Mouse (Mus musculus): ENCODE data around the gene Tecta.

The Tecta gene

DNA sequence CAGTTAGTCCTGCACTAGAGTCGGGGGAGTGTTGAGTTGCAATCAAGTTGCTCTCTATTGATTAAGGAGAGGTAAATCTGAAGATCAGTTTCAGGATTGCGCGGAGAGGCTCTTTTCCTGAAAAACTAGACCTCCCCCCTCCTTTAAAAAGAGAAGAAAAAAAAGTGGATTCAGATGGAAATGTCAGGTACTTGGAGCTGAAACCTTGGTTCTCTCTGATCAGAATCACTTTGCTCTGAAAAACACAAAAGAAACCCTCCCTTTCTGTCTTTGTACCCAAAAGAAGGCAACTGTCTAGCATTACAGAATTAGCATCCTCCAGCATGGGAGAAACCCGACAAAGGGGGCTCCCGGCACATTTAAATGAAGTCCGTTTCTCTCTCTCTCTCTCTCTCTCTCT lies at the start of gene Tecta:
TSS of gene Tecta (minus strand) at position 101 of the 400 bp plus-strand sequence.
- no peak for DNase-seq

DNA sequence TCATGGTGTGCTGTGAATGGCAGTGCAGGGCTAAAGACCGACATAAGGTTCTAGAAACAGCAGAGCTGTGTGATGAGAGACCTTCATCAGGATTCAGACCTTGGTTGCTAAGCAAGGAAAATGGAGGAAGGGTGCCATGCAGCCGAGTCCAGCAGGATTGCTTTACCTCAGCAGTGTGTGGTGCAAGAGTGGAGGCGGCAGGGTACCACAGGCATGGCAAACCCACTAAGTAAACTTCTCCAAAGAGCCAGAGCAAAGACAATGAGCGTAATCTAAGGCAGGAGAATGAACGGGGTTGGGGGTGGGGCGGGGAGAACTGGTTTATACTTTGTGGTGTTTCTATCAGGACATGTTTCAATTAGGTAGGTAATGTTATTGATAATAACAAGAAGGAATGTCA lies 49.3 kb upstream of the Tecta start:
- no peak for DNase-seq

DNA sequence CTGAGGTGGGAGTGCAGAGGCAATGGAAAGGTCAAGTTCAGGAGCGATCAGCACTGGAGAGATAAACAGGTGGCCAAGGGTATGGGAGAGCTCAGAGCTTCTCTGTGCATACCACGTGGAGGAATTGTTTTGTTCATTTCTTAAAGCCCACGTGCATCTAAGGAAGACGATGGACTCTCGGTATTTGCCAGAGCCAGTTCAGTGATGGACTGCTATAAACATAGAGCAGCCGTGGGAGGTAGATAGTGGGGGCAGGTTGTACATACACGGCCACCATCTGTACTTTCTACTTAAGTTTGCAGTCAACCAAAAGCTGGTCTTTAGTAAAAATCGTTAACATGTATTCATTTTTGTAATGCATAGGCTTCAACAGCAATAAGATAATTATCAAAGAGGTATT lies 42.4 kb upstream of the Tecta start:
- DNase-seq = no peak

DNA sequence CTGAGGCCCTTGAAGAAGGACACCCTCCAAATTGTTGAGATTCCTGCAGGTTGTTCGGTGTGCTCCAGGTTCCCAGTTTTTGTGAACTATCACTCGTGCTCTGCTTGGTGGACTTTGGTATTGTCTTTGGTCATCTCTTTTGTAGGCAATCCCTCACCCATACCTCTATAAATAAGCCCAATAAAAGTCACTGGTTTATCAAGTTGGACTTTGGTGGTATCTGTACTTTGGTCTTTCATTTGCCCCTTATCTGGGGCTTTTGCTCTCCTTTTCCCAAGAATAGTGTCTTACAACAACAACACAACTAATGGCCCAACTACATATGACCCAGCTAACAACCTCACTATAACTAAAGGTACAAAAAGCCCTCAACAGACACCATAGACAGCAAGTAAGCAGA lies 41.5 kb upstream of the Tecta start:
- DNase-seq = no peak

DNA sequence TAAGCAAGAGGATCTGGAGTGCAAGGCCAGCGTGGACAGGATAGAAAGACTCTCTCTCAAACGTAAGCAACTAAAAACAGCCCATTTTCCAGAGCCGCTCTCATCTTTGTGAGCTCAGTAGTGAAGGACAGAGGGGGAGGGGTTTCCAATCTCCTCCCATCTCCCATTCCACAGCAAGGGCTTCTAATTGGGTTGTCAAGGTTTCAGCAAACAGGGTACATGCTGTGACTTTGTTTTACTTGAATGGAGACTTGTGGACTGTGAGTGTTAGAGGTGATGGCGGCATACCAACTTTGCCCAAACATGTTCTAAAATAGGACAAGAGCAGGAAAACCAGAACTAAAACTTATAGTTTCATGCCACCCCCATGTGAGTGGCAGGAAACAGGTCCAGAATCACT lies 39.7 kb upstream of the Tecta start:
- no peak for DNase-seq

DNA sequence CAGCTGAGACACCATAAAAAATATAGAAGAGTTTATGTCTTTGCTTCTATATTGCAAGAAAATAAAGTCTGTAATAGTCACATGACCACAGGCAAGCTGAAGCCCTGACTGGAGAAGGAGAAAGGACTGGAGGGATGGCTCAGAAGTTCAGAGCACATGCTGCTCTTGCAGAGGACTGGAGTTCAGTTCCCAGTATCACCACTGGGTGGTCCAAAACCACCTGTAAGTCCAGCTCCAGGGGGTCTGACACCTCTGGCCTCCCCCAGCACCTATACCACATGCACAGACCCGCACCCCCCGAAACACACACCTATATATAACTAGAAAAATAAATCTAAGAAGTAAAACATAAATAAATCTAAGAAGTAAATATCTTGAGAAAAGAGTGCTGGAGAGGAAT lies 32.4 kb upstream of the Tecta start:
- peak in 1 of 2 experiments; percentile 3 for DNase-seq

DNA sequence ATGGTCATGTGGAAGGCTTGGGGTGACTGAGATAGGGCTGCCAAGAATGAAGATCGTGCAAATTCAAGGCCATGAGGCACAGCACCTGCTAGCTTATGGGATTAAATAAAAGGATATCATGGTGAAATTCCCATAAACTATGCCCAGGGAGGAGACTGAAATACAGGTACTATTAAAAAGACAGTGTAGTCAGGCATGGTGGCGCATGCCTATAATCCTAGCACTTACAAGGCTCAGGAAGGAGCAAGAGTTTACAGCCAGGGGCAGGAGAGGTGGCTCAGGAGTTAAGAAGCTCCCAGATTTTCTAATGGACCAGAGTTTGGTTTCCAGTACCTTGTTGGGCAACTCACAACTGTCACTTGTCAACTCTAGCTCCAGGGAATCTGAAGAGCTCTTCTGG lies 31.9 kb upstream of the Tecta start:
- no peak for DNase-seq

DNA sequence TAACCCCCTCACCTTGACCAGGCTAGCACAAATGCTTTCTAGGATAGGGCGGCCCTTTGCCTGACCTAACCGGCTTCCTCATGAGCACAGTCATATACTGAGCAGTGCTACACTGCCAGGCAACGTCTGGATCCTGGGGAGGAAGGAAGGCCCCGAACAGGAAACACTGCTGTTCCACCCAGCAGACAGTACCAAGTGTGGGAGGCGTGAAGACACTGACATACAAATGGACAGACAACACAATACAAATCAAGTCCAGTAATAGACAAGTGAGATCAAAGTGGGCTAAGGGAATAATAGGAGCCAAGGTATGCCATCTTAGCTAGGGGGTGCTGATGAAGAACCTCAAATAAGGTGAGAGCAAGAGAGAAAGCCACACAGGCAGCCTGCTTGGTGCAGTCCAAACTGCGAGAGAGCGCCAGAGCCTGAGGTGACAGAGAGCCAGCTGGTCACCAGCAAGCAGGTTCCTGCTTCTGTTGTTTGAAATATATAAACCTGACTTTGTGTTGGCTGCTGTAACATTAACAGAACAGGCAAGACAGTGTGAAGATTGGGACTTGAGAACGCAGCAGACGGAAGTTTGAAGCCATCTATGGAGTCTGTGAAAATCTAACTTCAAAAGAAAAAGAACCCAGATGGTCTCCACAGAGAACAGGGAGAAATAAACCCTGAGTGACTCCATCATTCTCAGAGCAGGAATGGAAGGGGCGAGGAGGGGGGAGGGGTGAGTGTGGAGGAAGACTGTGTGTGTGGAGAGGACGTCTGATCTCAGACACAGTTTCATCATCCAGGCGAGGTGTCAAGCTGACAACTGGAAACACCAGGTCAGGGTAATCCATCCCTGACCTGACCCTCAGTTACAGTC lies 28.6 kb upstream of the Tecta start:
- no peak for DNase-seq

DNA sequence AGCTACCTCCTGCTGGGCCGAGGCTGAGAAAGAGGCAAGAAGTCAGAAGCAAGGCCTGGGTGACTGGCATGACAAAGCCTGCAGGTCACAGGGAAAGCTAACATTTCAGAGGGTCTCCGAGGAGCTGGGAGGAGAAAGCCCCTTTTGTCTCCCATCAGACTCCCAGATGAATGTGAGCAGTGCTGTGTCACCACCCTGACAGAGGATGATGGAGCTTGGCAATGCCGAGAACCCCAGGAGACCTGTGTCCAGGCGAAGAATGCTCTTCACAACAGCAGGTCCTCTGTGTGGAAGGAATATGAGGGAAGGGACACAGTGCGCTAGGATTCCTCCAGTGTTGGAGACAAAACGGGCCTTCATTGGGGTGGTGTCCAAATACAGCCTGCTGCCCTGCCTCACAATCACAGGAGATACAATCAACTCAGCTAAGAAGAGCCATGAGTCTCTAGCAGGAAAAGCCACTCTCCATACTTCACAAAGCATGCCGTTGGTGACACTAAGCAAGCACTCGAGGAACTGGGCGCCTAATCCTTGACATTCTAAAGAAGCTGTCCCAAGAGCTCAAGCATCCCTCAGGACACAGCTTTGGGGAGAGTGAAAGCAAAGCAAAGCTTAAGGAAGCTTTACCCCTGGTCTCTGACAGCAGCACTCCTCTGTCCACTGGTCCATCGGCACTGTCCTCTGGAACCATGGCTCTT lies 27.1 kb upstream of the Tecta start:
- no peak for DNase-seq

DNA sequence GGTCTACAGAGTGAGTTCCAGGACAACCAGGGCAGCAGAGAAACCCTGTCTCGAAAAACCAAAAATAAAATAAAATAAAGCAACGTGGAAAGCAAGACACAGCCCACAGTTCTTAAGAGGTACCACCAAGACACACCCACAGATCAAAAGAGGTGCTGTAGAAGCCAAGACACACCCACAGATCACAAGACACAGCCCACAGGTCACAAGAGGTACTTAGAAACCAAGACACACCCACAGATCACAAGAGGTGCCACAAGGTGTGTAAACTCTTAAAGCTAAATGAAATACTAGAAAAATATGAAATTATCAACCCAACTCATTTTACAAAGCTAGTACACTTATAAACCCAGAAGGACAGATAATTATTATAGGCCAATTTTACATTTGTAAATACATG lies 23.9 kb upstream of the Tecta start:
- DNase-seq = no peak

DNA sequence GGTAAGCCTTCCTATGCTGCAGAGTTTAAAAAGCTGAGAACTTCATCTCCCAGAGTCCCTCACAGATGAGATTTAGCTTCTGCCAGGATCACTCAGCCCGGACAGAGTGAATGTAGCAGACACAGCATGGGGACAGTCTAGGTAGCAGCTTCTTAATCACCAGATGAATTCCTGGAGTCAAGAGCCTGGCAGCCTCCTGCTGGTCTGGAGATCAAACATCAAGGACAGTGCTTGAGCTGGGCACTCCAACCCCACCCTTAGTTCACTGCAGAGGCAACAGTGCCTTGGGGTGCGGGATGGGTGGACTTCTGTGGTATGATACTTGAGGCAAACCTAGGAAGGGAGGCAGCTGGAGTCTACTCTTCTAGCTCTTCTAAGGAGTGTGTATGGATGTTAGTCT lies 20.0 kb upstream of the Tecta start:
- no peak for DNase-seq

DNA sequence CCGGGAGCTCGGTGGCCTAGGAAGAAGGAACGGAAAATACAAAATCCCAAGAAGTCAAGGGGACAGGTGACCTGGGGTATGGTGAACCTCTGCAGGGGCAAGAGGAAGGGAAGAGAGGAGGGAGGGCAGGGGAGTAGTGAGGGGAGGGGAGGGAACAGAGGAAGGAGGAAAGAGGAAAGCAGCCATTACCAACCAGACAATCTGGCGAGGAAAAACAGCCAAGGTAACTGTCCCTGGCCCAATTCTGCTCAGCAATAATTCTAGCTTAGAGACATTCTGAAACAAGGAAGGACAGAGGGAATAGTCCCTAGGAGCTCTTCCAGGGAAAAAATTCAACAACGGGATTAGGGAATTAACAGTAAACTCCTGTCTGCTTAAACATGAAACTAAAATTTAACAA lies 19.1 kb upstream of the Tecta start:
- no peak for DNase-seq

DNA sequence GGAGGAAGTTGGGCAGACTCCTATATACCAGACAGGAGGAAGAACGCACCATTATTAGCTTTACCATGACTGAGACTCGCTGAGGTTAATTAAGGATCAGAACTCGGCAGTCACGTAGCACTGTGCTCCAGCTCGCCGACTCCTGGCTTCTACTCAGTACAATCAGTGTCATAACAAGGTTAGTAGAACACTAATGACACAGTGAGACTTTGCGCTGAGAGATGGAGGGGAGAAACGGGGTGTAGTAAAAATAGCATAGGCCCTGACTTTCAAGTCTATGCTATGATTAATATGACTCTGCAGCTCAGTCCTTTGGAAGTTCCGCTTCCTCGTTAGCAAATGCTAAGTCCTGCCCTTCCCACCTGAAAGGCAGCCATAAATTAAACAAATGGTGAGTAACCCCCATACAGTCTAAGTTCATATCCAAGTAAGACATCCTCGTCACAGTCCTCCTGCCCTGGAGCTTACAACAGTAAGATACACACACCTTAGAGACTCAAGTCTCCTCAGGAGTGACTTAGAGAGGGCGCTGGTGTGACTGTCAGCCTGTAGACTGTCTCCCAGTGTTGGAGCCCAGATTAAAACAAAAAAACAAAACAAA lies 17.7 kb upstream of the Tecta start:
- DNase-seq = no peak

DNA sequence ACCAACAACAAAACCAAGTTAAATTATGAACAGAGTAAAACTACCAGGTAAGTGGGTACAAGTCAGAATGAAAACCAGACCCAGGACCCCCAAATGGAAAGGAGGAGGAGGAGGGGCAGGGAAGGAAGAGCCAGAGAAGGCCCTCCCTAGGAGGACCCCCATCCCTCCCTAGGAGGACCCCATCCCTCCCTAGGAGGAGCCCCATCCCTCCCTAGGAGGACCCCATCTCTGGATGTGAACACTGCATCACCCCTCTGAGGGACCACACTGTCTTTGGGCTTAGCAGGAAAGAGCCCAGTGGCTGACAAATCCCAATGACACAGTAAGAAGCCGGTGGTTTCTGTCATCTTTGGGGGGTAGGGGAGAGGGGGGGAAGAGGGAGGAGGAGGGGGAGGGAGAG lies 15.5 kb upstream of the Tecta start:
- DNase-seq = no peak

DNA sequence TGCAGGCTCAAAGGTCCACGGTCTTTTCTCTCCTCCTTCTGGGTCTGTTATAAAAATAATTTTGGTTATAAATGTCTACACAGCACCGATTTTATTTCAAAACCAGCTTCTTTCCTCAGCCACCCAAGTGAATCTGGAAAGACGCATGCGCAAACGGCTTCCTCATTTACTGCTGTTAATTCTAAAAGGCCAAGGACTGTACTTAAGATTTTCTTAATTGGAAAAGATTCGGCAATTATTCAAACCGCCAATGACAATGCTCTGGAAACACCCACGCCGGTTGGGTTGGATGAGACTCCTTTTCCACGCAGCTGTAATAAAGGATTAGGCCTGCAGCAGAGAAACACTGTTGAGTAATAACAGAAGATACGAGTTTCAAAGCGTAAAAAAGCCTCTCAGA lies 13.6 kb upstream of the Tecta start:
- DNase-seq = no peak

DNA sequence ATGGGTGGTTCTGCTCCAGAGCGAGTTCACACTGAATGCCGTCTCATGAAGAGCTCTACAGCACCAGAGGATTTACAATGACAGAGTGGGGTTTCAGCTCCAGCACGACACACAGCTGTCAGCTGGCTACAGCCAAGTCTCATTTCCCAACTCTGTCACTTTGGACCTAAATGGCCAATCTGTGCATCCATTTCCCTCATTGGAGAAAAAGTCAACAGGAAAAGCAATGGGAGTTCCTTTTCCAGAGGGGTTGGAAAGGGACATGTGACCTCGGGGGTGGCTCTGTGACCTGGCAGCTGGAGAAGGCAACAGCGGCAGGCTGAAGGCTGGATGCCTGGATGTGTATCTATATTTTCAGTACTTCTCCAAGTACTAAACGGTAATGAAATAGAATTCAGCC lies 11.6 kb upstream of the Tecta start:
- no peak for DNase-seq

DNA sequence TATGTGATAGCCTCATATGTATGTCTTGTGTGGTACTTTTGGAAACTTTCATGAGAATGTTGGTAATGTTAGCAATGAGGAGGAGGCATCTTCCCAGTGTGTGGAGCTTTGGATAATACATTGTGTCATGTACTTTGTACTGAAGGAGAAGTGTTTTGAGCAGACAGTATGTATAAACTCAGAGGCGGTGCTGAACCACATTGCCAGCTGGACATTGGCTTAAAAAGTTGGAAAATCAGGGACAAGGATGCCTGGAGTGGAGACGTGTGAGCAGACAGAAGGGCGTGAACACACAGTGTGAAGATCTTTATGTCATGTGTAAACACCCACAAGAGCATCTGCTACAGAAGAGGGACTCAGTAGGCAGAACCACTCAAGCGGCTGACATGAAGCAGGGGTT lies 6.0 kb upstream of the Tecta start:
- DNase-seq = no peak

DNA sequence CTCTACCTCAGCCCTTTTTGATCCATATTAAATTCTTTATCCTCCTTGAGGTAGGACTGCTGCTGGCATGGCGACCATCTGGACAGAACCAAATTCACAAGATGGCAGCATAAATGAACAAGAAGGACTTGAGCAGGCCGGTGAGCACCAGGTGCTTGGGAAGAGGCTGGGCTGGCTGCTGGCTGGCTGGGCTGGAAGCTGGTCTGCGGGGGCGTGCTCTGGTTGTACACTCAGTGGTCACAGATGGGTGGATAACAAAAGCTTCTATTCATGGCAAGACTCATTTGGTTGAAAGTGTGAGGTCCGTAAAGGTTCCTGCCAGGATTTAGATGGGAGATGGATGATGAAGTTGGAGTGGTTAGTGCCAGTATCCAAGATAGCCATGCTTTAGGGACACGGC lies 1.8 kb upstream of the Tecta start:
- no peak for DNase-seq

DNA sequence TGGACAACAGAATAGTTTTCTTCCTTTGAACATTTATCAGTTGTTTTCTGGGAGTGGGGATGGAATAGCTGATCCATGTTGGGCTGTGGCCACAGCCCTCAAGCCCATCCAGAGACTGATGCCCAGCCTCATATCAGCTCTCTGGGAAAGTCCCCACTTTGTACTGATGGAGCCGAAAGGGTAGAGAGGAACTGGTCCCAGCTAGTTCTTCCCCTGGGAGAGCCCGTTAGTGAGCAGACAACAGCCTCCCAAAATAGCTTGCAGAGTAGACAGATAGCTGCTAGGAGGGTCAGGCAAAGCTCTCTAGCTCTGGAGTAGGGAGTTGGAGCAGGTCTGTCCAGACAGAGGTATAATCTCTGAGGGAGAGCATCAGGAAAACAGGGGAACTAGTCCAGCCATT lies 3.6 kb downstream of the Tecta start:
- no peak for DNase-seq

DNA sequence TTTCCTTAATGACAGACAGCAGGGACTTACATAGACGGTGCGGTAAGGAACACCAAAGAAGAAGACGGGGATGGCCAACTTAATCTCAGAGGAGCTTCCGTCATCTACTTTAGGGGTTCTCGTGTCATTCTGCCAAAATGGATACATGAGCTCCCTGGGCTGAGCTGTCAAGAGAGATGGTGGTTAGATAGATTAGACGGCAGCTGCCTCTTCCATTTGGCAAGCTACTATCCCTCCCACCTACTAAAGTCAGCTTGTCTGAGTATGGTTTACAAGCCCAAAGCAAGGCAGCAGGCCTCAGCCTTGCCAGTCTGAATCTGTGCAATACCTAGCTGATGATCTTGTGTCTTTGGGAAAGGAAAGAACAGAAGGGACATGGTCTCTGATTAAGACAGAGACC lies 4.8 kb downstream of the Tecta start:
- DNase-seq = no peak

DNA sequence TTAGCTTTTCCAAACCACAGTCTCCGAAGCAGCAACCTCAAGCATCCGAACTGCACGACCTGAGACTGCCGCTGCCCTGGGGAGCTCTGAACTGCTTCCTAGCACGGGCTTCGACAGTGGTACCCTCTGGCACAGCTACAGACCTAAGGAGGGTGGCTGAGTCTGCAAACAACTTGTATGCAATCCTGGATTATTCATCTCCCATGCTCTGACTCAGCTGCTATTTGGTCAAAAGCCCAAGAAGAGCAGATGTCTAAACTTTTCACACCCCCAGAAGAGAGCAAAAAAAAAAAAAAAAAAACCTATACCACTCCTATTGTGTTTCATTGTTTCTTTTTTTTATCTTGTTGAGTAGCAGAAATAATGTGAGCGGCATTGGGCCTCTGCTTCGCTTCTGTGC lies 5.4 kb downstream of the Tecta start:
- no peak for DNase-seq

DNA sequence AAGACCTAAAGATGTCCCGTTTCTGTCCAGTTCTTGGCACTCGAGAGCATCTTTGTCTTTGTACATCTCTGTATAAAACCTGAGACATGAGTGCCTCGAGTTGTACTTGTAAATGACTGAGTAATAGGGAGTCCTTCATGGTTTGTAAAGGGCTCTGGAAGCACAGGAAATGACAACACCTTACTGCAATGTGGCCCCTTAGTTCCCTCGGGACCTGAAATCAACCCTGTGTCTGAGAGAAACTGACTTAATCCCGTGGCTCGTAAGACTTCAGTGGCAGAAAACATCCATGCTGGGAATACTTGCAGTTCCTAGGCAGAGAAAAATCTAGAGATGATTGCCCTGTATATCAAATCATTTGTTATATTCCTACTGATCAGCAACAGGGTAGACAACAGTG lies 6.8 kb downstream of the Tecta start:
- DNase-seq = no peak

DNA sequence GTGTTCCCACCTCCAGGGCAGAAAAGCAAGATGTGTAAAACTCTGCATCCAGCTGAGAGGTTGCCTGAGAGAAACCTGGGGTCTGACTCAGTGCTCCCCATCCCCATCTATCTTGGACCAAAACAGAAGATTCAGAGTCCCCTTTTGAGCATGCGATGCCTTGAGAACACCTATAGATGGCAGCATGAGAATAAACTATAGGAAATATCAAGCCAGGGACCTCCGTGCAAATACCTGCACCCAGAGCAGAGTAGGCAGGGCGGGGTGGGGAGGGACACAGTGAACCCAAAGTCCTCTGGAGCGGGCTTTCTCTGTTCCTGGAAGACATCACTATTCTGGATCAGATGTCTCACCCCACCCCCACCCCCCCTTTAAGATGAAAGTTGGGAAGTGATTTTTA lies 11.2 kb downstream of the Tecta start:
- no peak for DNase-seq

DNA sequence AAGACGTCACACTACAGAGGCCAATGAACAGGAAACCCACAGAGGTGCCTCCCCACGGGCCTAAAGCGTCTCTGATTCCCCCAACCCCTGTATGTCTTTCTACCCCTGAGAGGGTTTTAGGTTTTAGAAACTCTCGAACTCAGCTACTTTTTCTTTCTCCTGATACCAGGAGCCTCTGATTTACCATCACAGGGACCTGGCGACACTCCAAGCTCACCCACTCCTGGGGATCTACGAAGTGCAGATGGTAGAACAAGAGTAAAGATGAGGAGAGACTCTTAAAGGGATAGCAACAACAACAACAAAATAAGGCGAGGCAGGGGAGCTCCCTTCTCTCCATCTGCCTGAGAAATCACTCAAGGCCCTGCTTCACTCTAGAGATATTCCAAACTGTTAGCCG lies 12.7 kb downstream of the Tecta start:
- no peak for DNase-seq
